Mouse (Mus musculus) left cerebral cortex, adult 11 months (tissue): ENCODE results near the gene Olfr354.

Source experiments
- DNase-seq: peaks from one replicate; pipeline ENCODE4 v3.0.0; 2022; ENCODE audit warnings: low spot score

Olfr354 gene

GRCm38 (mm10) chr2:36905380-36905779 lies at the start of gene Olfr354:
Olfr354 (plus strand) TSS chr2:36905680.
- DNase-seq, result no peak

- no peak for DNase-seq
Observed at GRCm38 (mm10) chr2:36862560-36862959, 42.9 kb upstream of the Olfr354 start, which contains the start of gene Olfr351. Olfr351 (minus strand) TSS chr2:36862660.

- DNase-seq, result no peak
Observed at GRCm38 (mm10) chr2:36868160-36868559, 37.3 kb upstream of the Olfr354 start, which contains the start of gene Olfr352. Olfr352 (plus strand) TSS chr2:36868460.

GRCm38 (mm10) chr2:36892836-36893235 lies 12.6 kb upstream of the Olfr354 start, which contains the start of gene Olfr353:
Olfr353 (minus strand) TSS chr2:36892936.
- no peak for DNase-seq

- no peak for DNase-seq
Observed at GRCm38 (mm10) chr2:36897114-36897513, 8.4 kb upstream of the Olfr354 start.

GRCm38 (mm10) chr2:36928797-36929196 lies 23.3 kb downstream of the Olfr354 start, which contains the start of gene Olfr355:
Olfr355 (minus strand) TSS chr2:36928897.
- no peak for DNase-seq

- no peak for DNase-seq
Observed at GRCm38 (mm10) chr2:36936821-36937220, 31.3 kb downstream of the Olfr354 start, which contains the start of gene Olfr356. Olfr356 (plus strand) TSS chr2:36937121.
